Mouse (Mus musculus) limb, embryonic 10.5 days (tissue): ENCODE results near the gene Pam16. TPM values are rescaled to one million over a fixed set of nuclear protein-coding genes. Genes with fewer than 3 reads are reported as not detected.

Source experiments
- DNase-seq: peaks from one replicate; pipeline ENCODE4 v3.0.0-alpha.2; 2017; ENCODE audit warnings: low spot score
- H3K27ac ChIP-seq: fragments of 300-500 bp; sonication (generic); 2 replicates; pipeline ENCODE4 v1.5.1; 2016; ENCODE audit warnings: mild to moderate bottlenecking
- H3K27me3 ChIP-seq: fragments of 300-500 bp; sonication (generic); 2 replicates; pipeline ENCODE4 v1.6.1; 2016; ENCODE audit warnings: low read depth, mild to moderate bottlenecking; ENCODE audit not compliant: poor library complexity, severe bottlenecking
- H3K36me3 ChIP-seq: fragments of 300-500 bp; sonication (generic); 2 replicates; pipeline ENCODE4 v1.6.1; 2016; ENCODE audit warnings: mild to moderate bottlenecking, moderate library complexity
- H3K4me1 ChIP-seq: fragments of 300-500 bp; sonication (generic); 2 replicates; pipeline ENCODE4 v1.6.1; 2016
- H3K4me3 ChIP-seq: fragments of 300-500 bp; sonication (generic); 2 replicates; pipeline ENCODE4 v1.5.1; 2016; ENCODE audit warnings: mild to moderate bottlenecking, moderate library complexity
- H3K9me3 ChIP-seq: fragments of 300-500 bp; sonication (generic); replicated peaks from 2 replicates; pipeline ENCODE4 v1.6.1; 2016; ENCODE audit warnings: mild to moderate bottlenecking
- WGBS: fragments of 180-500 bp; shearing (Covaris S2); methylation state at CpG from one replicate; pipeline ENCODE4 v1.1.7; 2016; 5-methylcytosine and 5-hydroxymethylcytosine counted together
- polyA plus RNA-seq: library from polyadenylated mRNA; unstranded; fragments of >200 nt; fragmentation: Nextera tagmentation; extraction: Ambion mirVana; gene quantifications from 2 replicates; pipeline ENCODE4 v1.2.1, GENCODE M21; 2016

Pam16 gene
- 108 and 113 TPM in 2 replicates for polyA plus RNA-seq

DNA sequence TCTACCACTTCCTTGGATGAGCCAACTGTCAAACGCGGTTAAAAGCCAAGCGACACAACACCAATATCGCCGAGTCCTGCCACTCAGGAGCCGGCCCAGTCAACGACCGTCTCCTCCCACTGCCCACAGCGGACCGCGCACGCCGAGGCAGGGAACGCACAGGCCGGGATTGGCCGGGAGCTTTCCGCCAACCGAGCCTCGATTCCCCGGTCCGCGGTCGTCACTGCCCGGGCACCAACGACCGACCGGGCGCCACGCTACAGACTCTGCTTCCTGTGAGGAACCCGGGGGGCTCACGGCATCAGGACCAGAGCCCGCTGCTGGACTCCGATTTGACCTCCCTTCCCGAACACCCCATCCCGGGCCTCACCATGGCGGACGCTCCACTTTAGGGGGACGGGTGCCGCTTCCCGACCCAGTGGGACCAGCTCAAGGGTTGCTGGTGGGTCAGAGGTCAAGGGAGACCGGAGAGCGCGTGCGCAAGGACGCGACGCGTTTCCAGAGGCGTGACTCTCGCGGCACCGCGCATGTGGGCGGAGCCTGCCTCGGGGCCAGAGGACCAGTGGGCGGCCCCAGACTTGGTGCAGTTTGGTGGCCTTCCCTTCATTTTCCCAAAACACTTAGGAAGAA, at the start of gene Pam16:
Gene Pam16, minus strand, starts transcription at position 508 of the 630 bp plus-strand sequence.
- WGBS: under 1% methylated on average over 56 of the region's 56 CpGs
- H3K4me3 ChIP-seq: peak within 1 kb of the TSS; percentile 88
- peak; percentile 94 for DNase-seq
- H3K4me1 ChIP-seq: peaks cover 27% of the 10 kb centered on the region
- peak within 1 kb of the TSS; percentile 94 for H3K27ac ChIP-seq
- no peaks in the 10 kb centered on the region for H3K9me3 ChIP-seq
- H3K27me3 ChIP-seq: no peaks in the 10 kb centered on the region
- H3K36me3 ChIP-seq: peaks cover 33% of the 10 kb centered on the region

DNA sequence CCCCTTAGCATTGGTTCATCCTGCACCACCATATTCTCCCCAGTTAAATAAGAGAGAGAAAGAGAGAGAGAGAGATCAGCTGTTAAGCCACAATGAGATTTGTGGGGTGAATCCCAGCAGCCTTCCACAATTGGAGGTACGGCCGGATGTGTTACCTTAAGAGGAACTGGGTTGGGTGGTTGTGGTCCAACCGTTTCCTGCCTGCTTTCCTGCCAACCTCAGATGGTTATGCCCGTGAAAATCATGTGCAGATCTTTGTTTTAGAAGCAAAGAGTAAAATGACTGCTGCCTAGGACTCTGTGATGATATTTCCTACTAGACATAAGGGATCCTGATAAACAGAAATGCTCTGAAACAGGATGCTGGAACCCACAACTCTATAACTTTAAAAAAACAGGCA, 49.3 kb upstream of the Pam16 start:
- no peaks in the 10 kb centered on the region for H3K9me3 ChIP-seq
- no peak overlapping the region for H3K4me3 ChIP-seq
- H3K27me3 ChIP-seq: no peaks in the 10 kb centered on the region
- 89% methylated on average over 4 of the region's 4 CpGs for WGBS
- DNase-seq: no peak
- H3K36me3 ChIP-seq: peaks cover 64% of the 10 kb centered on the region
- no peak overlapping the region for H3K27ac ChIP-seq
- H3K4me1 ChIP-seq: peaks cover 14% of the 10 kb centered on the region

GRCm38 (mm10) chr16:4670317-4670716, 45.5 kb upstream of the Pam16 start:
- Histone ChIP-seq H3K4me1 (peaks cover 9% of the 10 kb centered on the region), H3K4me3 (no peak overlapping the region), H3K9me3 (no peaks in the 10 kb centered on the region), H3K27ac (no peak overlapping the region), H3K36me3 (peaks cover 82% of the 10 kb centered on the region), H3K27me3 (no peaks in the 10 kb centered on the region)
- DNase-seq: no peak
- 80% methylated on average over 5 of the region's 5 CpGs for WGBS

DNA sequence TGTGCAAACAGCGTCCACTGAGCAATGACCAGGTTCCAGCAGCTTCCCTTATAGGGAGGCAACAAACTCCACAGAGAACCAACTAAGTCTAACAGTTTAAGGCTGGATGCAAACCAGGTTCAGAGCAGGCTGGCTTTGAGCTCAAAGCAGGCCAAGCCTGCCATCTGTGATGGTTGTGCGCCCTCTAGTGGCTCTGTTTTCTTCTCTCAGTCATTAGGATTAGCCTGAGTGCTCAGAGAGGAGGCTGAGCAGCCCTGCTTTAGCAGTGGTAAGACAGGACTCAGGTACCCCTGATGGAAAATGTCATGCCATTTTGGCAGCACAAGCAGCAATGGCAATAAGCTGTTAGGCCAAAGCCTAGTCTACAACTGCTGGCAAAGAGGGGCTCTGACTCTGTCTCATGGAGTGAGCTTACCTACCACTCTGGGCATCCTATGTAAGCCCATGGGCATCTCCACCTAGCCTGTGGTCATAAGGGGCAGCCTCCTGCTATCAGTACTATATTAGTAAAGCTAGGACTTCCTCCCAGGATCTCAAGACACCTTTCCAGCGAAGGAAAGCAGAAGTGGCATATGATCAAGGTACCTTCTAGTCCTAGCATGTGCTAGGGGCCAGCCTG, 42.5 kb upstream of the Pam16 start:
- Histone ChIP-seq H3K4me3 (no peak overlapping the region), H3K9me3 (no peaks in the 10 kb centered on the region), H3K27me3 (no peaks in the 10 kb centered on the region), H3K4me1 (peaks cover 9% of the 10 kb centered on the region), H3K27ac (peak overlapping the region; percentile 86), H3K36me3 (peaks cover 75% of the 10 kb centered on the region)
- 33% methylated on average over 3 of the region's 3 CpGs for WGBS
- DNase-seq: peak; percentile 92

DNA sequence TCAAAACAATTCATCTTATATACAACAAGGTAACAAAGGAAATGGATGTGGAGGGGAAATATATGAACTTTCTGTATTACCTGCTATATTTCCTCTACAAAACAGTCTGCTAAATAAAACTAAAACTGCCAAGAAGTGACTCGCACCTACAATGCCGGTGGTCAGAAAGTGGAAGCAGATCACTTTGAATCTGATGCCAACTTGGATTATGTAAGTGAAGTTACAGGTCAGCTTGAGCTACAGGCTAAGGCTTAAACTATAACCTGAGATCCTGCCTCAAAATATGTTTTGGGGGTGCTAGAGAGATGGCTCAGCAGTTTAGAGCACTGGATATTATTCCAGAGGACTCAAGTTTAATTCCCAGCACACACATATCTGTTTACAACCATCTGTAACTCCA, 40.9 kb upstream of the Pam16 start:
- H3K27ac ChIP-seq: no peak overlapping the region
- H3K4me3 ChIP-seq: no peak overlapping the region
- H3K36me3 ChIP-seq: peaks cover 81% of the 10 kb centered on the region
- WGBS: 94% methylated on average over 2 of the region's 2 CpGs
- no peaks in the 10 kb centered on the region for H3K9me3 ChIP-seq
- DNase-seq: no peak
- no peaks in the 10 kb centered on the region for H3K27me3 ChIP-seq
- H3K4me1 ChIP-seq: peaks cover 19% of the 10 kb centered on the region

DNA sequence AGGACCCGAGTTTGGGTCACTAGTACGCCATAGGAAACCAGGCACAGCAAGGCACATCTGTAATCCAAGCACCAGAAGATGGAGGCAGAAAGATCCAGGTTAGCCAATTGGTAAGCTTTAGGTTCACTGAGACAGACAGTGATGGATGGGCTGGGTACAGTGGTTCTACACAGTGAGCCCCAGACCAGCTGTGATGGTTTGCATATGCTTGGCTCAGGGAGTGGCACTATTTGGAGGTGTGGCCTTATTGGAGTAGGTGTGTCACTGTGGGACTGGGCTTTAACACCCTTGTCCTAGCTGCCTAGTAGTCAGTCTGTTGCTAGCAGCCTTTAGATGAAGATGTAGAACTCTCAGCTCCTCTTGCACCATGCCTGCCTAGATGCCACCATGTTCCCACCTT, 39.0 kb upstream of the Pam16 start:
- peaks cover 70% of the 10 kb centered on the region for H3K36me3 ChIP-seq
- peaks cover 28% of the 10 kb centered on the region for H3K4me1 ChIP-seq
- H3K27ac ChIP-seq: no peak overlapping the region
- no peaks in the 10 kb centered on the region for H3K27me3 ChIP-seq
- H3K9me3 ChIP-seq: no peaks in the 10 kb centered on the region
- 87% methylated on average over 2 of the region's 2 CpGs for WGBS
- DNase-seq: no peak
- no peak overlapping the region for H3K4me3 ChIP-seq

DNA sequence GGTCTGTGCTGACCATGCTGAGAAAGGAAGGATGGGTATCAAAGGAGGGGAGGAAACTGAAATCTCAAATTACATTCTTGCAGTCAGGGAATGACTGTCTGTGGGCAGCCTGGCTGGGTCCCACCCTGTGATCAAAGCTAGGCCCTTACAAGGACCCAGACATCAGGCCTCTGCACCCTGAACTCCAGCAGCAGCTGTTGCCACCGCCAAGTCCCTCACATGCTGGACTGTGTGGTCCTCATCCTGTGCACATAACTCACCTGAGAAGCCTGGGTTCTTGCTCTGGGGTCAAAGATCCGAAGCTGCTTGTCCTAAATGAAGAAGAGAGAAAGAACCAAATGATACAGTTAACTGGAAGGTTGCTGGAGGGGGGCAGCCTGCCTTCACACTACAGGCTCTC, 36.8 kb upstream of the Pam16 start:
- no peaks in the 10 kb centered on the region for H3K9me3 ChIP-seq
- peaks cover 43% of the 10 kb centered on the region for H3K4me1 ChIP-seq
- no peak overlapping the region for H3K4me3 ChIP-seq
- 39% methylated on average over 2 of the region's 2 CpGs for WGBS
- H3K27ac ChIP-seq: peak overlapping the region; percentile 77
- H3K27me3 ChIP-seq: no peaks in the 10 kb centered on the region
- no peak for DNase-seq
- H3K36me3 ChIP-seq: peaks cover 51% of the 10 kb centered on the region

GRCm38 (mm10) chr16:4659326-4659725, 34.5 kb upstream of the Pam16 start:
- no peak for DNase-seq
- peaks cover 63% of the 10 kb centered on the region for H3K4me1 ChIP-seq
- H3K4me3 ChIP-seq: peak overlapping the region; percentile 41
- H3K27ac ChIP-seq: peak overlapping the region; percentile 95
- 14% methylated on average over 2 of the region's 2 CpGs for WGBS
- H3K9me3 ChIP-seq: no peaks in the 10 kb centered on the region
- H3K36me3 ChIP-seq: peaks cover 47% of the 10 kb centered on the region
- H3K27me3 ChIP-seq: no peaks in the 10 kb centered on the region

- WGBS: 9% methylated on average over 11 of the region's 11 CpGs
- no peaks in the 10 kb centered on the region for H3K9me3 ChIP-seq
- H3K36me3 ChIP-seq: peaks cover 47% of the 10 kb centered on the region
- peak overlapping the region; percentile 41 for H3K4me3 ChIP-seq
- H3K4me1 ChIP-seq: peaks cover 68% of the 10 kb centered on the region
- no peaks in the 10 kb centered on the region for H3K27me3 ChIP-seq
- H3K27ac ChIP-seq: peak overlapping the region; percentile 95
- DNase-seq: peak; percentile 98
These were observed 34.0 kb upstream of the Pam16 start for GRCm38 (mm10) chr16:4658781-4659245.

- Histone ChIP-seq H3K4me1 (peaks cover 88% of the 10 kb centered on the region), H3K4me3 (no peak overlapping the region), H3K9me3 (no peaks in the 10 kb centered on the region), H3K27ac (peak overlapping the region; percentile 95), H3K36me3 (peaks cover 57% of the 10 kb centered on the region), H3K27me3 (no peaks in the 10 kb centered on the region)
- DNase-seq: peak; percentile 36
- WGBS: 55% methylated on average over 9 of the region's 9 CpGs
These were observed 31.8 kb upstream of the Pam16 start for GRCm38 (mm10) chr16:4656571-4657081.

DNA sequence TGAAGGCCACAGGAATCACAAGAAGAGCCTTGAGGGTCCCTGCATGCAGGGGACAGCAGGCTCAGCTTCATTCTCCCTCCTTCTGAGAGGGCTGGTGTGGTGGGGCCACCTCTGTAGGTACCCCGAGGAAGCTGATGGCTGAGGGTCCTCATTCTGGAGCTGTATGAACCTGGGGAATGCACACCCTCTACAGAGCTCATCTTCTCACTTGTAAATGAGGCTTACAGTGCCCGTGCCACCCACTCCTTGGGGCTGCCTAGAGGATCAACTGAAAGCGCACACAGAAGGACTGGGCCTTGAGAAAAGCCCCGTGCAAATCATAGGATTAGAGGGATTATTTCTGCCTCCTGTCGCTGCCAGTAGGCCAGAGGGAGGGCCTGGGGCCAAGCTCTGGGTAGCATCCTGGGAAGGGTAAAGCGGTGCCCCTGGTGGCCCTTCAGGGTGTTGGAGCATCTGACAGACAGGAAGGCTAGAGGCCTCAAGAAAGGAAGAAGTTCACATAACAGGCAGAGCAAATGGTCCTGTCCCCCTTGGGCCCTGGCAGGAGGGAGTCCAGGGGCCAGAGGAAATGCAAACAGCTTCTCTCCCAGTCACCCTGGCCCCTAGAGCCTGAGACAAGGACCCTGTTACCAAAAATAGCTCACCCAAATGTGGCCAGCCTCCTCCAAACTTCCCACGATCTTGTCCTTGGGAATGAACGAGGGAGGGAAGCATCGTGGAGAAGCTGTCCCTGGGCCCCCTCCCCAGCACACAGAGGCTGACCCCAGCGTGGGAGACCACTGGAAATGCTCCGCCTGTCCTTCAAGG, 31.2 kb upstream of the Pam16 start:
- H3K4me3 ChIP-seq: no peak overlapping the region
- peak; percentile 36 for DNase-seq
- H3K4me1 ChIP-seq: peaks cover 88% of the 10 kb centered on the region
- WGBS: 28% methylated on average over 11 of the region's 11 CpGs
- H3K27ac ChIP-seq: peak overlapping the region; percentile 95
- H3K27me3 ChIP-seq: no peaks in the 10 kb centered on the region
- no peaks in the 10 kb centered on the region for H3K9me3 ChIP-seq
- peaks cover 57% of the 10 kb centered on the region for H3K36me3 ChIP-seq

DNA sequence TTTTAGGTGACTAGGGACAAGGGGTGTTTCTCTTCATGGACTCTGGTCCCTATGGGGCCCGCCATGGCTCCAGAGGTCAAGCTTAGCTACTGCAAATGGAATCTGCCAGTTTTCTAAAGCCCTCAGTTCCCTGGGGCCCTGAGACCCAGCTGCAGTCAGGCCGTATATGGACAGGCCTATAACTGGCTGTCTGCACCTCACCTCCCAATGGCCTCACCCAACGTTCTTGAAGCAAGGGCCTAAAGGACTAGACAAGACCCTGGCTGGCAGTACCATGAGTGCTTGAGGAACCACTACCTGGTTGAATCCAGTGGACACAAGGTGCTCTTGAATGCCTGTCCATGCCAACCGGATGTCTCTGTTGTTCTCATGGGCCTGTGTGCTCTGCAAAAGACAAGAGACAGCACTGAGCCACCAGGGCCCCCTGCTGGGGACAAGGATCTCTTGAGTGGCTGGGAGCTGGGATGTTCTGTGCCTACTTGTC, 30.5 kb upstream of the Pam16 start:
- peaks cover 57% of the 10 kb centered on the region for H3K36me3 ChIP-seq
- no peaks in the 10 kb centered on the region for H3K27me3 ChIP-seq
- WGBS: 84% methylated on average over 4 of the region's 4 CpGs
- H3K4me1 ChIP-seq: peaks cover 93% of the 10 kb centered on the region
- H3K27ac ChIP-seq: peak overlapping the region; percentile 95
- no peak for DNase-seq
- no peaks in the 10 kb centered on the region for H3K9me3 ChIP-seq
- H3K4me3 ChIP-seq: no peak overlapping the region
